Mouse (Mus musculus) lung, embryonic 16.5 days (tissue): ENCODE measurements at regions not wholly inside any gene's neighbourhood (a gene's known extent, or its start where the extent isn't known, plus 50 kb on each side); places are given as distances from the start of the nearest gene placed in this dataset.

Source experiments
- ATAC-seq: fragments of 200-750 bp; cut with Nextera tagmentation; 2 replicates; pipeline ENCODE4 v1.8.0; 2017; ENCODE audit warnings: low read depth, mild to moderate bottlenecking, moderate library complexity
- H3K27ac ChIP-seq: fragments of 300-500 bp; sonication (generic); 2 replicates; pipeline ENCODE4 v1.5.1; 2014; ENCODE audit warnings: mild to moderate bottlenecking, control low read depth, low read length
- H3K27me3 ChIP-seq: fragments of 300-500 bp; sonication (generic); 2 replicates; pipeline ENCODE4 v1.6.1; 2014; ENCODE audit warnings: low read depth, low read length, mixed read lengths; ENCODE audit not compliant: control insufficient read depth, insufficient read depth
- H3K36me3 ChIP-seq: fragments of 300-500 bp; sonication (generic); 2 replicates; pipeline ENCODE4 v1.6.1; 2014; ENCODE audit warnings: low read length; ENCODE audit not compliant: control insufficient read depth, insufficient read depth
- H3K4me1 ChIP-seq: fragments of 300-500 bp; sonication (generic); replicated peaks from 2 replicates; pipeline ENCODE4 v1.6.1; 2014; ENCODE audit warnings: low read length, mixed read lengths; ENCODE audit not compliant: control insufficient read depth, insufficient read depth
- H3K4me2 ChIP-seq: fragments of 300-500 bp; sonication (generic); 2 replicates; pipeline ENCODE4 v1.6.1; 2014; ENCODE audit warnings: low read depth, low read length, control low read depth
- H3K4me3 ChIP-seq: fragments of 300-500 bp; sonication (generic); 2 replicates; pipeline ENCODE4 v1.5.1; 2014; ENCODE audit warnings: mild to moderate bottlenecking, low read length, control low read depth
- H3K9ac ChIP-seq: fragments of 300-500 bp; sonication (generic); 2 replicates; pipeline ENCODE4 v1.6.1; 2014; ENCODE audit warnings: low read length, control low read depth
- H3K9me3 ChIP-seq: fragments of 300-500 bp; sonication (generic); 2 replicates; pipeline ENCODE4 v1.6.1; 2016; ENCODE audit warnings: low read length; ENCODE audit not compliant: control insufficient read depth
- WGBS: fragments of 180-500 bp; shearing (Covaris S2); extraction: QIAGEN DNeasy Blood & Tissue Kit; methylation state at CpG from one replicate; pipeline ENCODE4 v1.1.7; 2014; 5-methylcytosine and 5-hydroxymethylcytosine counted together

- ATAC-seq: no peak
- no peak overlapping the region for H3K4me3 ChIP-seq
- peaks cover 34% of the 10 kb centered on the region for H3K27me3 ChIP-seq
- no peak overlapping the region for H3K9ac ChIP-seq
- no peaks in the 10 kb centered on the region for H3K4me1 ChIP-seq
- 1% methylated on average over 27 of the region's 27 CpGs for WGBS
- no peaks in the 10 kb centered on the region for H3K9me3 ChIP-seq
- H3K36me3 ChIP-seq: no peaks in the 10 kb centered on the region
- no peak overlapping the region for H3K27ac ChIP-seq
- H3K4me2 ChIP-seq: no peak overlapping the region
Measured at GRCm38 (mm10) chr3:96343471-96344120, 49.8 kb upstream of the Fcgr1 start.
